Mouse (Mus musculus) olfactory bulb, adult 2 months (tissue): Measurements from ENCODE around the gene 9930022D16Rik.

ENCODE experiments used
- CTCF ChIP-seq: fragments of 200-500 bp; IDR thresholded peaks from 2 replicates; pipeline ENCODE4 v1.5.1; 2012; ENCODE audit warnings: low read depth, mild to moderate bottlenecking, low read length, moderate library complexity; ENCODE audit not compliant: insufficient read depth
- POLR2A ChIP-seq: fragments of 200-500 bp; IDR thresholded peaks from 2 replicates; pipeline ENCODE4 v1.6.1; 2012; ENCODE audit warnings: mild to moderate bottlenecking, low read depth, low read length, moderate library complexity; ENCODE audit not compliant: insufficient read depth

DNA sequence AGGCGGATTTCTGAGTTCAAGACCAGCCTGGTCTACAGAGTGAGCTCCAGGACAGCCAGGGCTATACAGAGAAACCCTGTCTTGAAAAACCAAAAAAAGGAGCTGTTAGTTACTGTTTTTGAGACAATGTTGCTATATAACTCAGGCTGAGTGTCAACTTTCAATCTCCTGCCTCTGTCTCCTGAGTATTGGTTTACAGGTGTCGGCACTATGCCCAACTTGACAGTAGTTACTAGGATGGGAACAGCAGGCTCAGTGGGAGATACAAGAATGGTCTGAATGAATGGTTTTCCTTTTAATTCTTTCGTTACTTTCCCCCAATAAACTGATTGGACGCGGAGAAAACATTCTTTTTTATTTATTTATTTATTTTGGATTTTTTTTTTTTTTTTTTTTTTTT, 13.6 kb downstream of the 9930022D16Rik start:
- no peak for TF ChIP-seq CTCF
- TF ChIP-seq POLR2A = no peak
